Mouse (Mus musculus) forebrain, postnatal 0 days (tissue): ENCODE data around the gene Marveld1. TPM values are rescaled to one million over a fixed set of nuclear protein-coding genes. Genes with fewer than 3 reads are reported as not detected.
A peak's percentile ranks its signal among the peaks of the same experiment; 100 is the strongest.

Experiments used
- ATAC-seq: fragments of 200-750 bp; cut with Nextera tagmentation; 2 replicates; pipeline ENCODE4 v1.8.0; 2017; ENCODE audit warnings: mild to moderate bottlenecking, moderate library complexity
- DNase-seq: peaks from one replicate; pipeline ENCODE4 v3.0.0-alpha.2; 2015
- H3K27ac ChIP-seq: fragments of 300-500 bp; sonication (generic); 2 replicates; pipeline ENCODE4 v1.5.1; 2014; ENCODE audit warnings: low read depth, mild to moderate bottlenecking, antibody characterized with exemption, low read length, moderate library complexity, mixed read lengths
- H3K27me3 ChIP-seq: fragments of 300-500 bp; sonication (generic); 2 replicates; pipeline ENCODE4 v1.6.1; 2014; ENCODE audit warnings: mild to moderate bottlenecking, low read length, mixed read lengths; ENCODE audit not compliant: insufficient read depth
- H3K36me3 ChIP-seq: fragments of 300-500 bp; sonication (generic); 2 replicates; pipeline ENCODE4 v1.6.1; 2014; ENCODE audit warnings: mild to moderate bottlenecking, moderate library complexity; ENCODE audit not compliant: insufficient read depth
- H3K4me1 ChIP-seq: fragments of 300-500 bp; sonication (generic); 2 replicates; pipeline ENCODE4 v1.6.1; 2014; ENCODE audit warnings: antibody characterized with exemption; ENCODE audit not compliant: insufficient read depth
- H3K4me2 ChIP-seq: fragments of 300-500 bp; sonication (generic); 2 replicates; pipeline ENCODE4 v1.6.1; 2014; ENCODE audit warnings: low read depth, mild to moderate bottlenecking, moderate library complexity
- H3K4me3 ChIP-seq: fragments of 300-500 bp; sonication (generic); 2 replicates; pipeline ENCODE4 v1.5.1; 2014; ENCODE audit warnings: low read depth, low read length, mixed read lengths
- H3K9ac ChIP-seq: fragments of 300-500 bp; sonication (generic); 2 replicates; pipeline ENCODE4 v1.6.1; 2014; ENCODE audit warnings: mild to moderate bottlenecking
- H3K9me3 ChIP-seq: fragments of 300-500 bp; sonication (generic); 2 replicates; pipeline ENCODE4 v1.6.1; 2016; ENCODE audit warnings: low read length
- CTCF ChIP-seq: sonication (generic); IDR thresholded peaks from 2 replicates; pipeline ENCODE4 v1.5.1; 2016; ENCODE audit warnings: antibody characterized with exemption, control low read depth, low read depth
- WGBS: fragments of 180-500 bp; shearing (Covaris S2); extraction: QIAGEN DNeasy Blood & Tissue Kit; methylation state at CpG from one replicate; pipeline ENCODE4 v1.1.7; 2014; 5-methylcytosine and 5-hydroxymethylcytosine counted together
- polyA plus RNA-seq: library from polyadenylated mRNA; unstranded; fragments of >200 nt; fragmentation: Nextera tagmentation; extraction: Ambion mirVana; gene quantifications from 2 replicates; pipeline ENCODE4 v1.2.1, GENCODE M21; 2015
- total RNA-seq: library from RNA; depleted of rRNA; stranded (reverse); fragments of >200 nt; gene quantifications from 2 replicates; pipeline ENCODE4 v1.2.3, GENCODE M21; 2014

The Marveld1 gene
- total and polyA plus RNA-seq, 2 experiments from 2014 or later: 4.3 to 11.9 TPM

- no peak for TF ChIP-seq CTCF
- H3K4me2 ChIP-seq: no peak overlapping the region
- no peaks in the 10 kb centered on the region for H3K36me3 ChIP-seq
- WGBS: 80% methylated on average over 5 of the region's 5 CpGs
- DNase-seq: no peak
- no peaks in the 10 kb centered on the region for H3K4me1 ChIP-seq
- H3K9me3 ChIP-seq: no peaks in the 10 kb centered on the region
- ATAC-seq: no peak
- no peak overlapping the region for H3K9ac ChIP-seq
- no peak overlapping the region for H3K27ac ChIP-seq
- H3K27me3 ChIP-seq: no peaks in the 10 kb centered on the region
- H3K4me3 ChIP-seq: no peak overlapping the region
These were observed 7.3 kb upstream of the Marveld1 start for GRCm38 (mm10) chr19:42139724-42140517.

GRCm38 (mm10) chr19:42141998-42142397 lies 5.2 kb upstream of the Marveld1 start:
- Histone ChIP-seq H3K4me1 (no peaks in the 10 kb centered on the region), H3K9me3 (no peaks in the 10 kb centered on the region), H3K36me3 (no peaks in the 10 kb centered on the region), H3K4me2 (no peak overlapping the region), H3K9ac (no peak overlapping the region), H3K4me3 (no peak overlapping the region), H3K27me3 (no peaks in the 10 kb centered on the region), H3K27ac (no peak overlapping the region)
- DNase-seq (no peak), ATAC-seq (no peak)
- no peak for TF ChIP-seq CTCF
- WGBS: 78% methylated on average over 3 of the region's 3 CpGs

GRCm38 (mm10) chr19:42142757-42143156 lies 4.4 kb upstream of the Marveld1 start:
- Histone ChIP-seq H3K27ac (no peak overlapping the region), H3K4me3 (no peak overlapping the region), H3K4me2 (no peak overlapping the region), H3K36me3 (no peaks in the 10 kb centered on the region), H3K27me3 (no peaks in the 10 kb centered on the region), H3K4me1 (no peaks in the 10 kb centered on the region), H3K9ac (no peak overlapping the region), H3K9me3 (no peaks in the 10 kb centered on the region)
- WGBS: 67% methylated on average over 2 of the region's 2 CpGs
- TF ChIP-seq CTCF: no peak
- DNase-seq (no peak), ATAC-seq (no peak)

- Histone ChIP-seq H3K4me3 (no peak overlapping the region), H3K9me3 (no peaks in the 10 kb centered on the region), H3K36me3 (no peaks in the 10 kb centered on the region), H3K4me2 (no peak overlapping the region), H3K9ac (no peak overlapping the region), H3K27ac (no peak overlapping the region), H3K27me3 (no peaks in the 10 kb centered on the region), H3K4me1 (no peaks in the 10 kb centered on the region)
- DNase-seq (no peak), ATAC-seq (no peak)
- WGBS: 58% methylated on average over 6 of the region's 6 CpGs
- TF ChIP-seq CTCF: no peak
These were observed 3.1 kb upstream of the Marveld1 start for GRCm38 (mm10) chr19:42144067-42144466.

- no peak overlapping the region for H3K27ac ChIP-seq
- no peaks in the 10 kb centered on the region for H3K9me3 ChIP-seq
- H3K4me1 ChIP-seq: no peaks in the 10 kb centered on the region
- 26% methylated on average over 8 of the region's 8 CpGs for WGBS
- peak; percentile 80 for TF ChIP-seq CTCF
- DNase-seq (peak; percentile 92), ATAC-seq (peak; percentile 5; the same call in 1 of the 2 replicates)
- H3K27me3 ChIP-seq: no peaks in the 10 kb centered on the region
- H3K36me3 ChIP-seq: no peaks in the 10 kb centered on the region
- no peak overlapping the region for H3K4me2 ChIP-seq
- no peak overlapping the region for H3K9ac ChIP-seq
- H3K4me3 ChIP-seq: no peak overlapping the region
These were observed 2.5 kb upstream of the Marveld1 start for GRCm38 (mm10) chr19:42144541-42145167.

GRCm38 (mm10) chr19:42145210-42145609 lies 2.0 kb upstream of the Marveld1 start:
- no peaks in the 10 kb centered on the region for H3K9me3 ChIP-seq
- no peak for ATAC-seq
- no peak overlapping the region for H3K27ac ChIP-seq
- TF ChIP-seq CTCF: no peak
- no peak overlapping the region for H3K4me2 ChIP-seq
- WGBS: 62% methylated on average over 4 of the region's 4 CpGs
- H3K36me3 ChIP-seq: no peaks in the 10 kb centered on the region
- no peak overlapping the region for H3K4me3 ChIP-seq
- H3K27me3 ChIP-seq: no peaks in the 10 kb centered on the region
- no peak overlapping the region for H3K9ac ChIP-seq
- no peaks in the 10 kb centered on the region for H3K4me1 ChIP-seq
- DNase-seq: no peak

GRCm38 (mm10) chr19:42145731-42146130 lies 1.5 kb upstream of the Marveld1 start:
- no peak overlapping the region for H3K4me2 ChIP-seq
- DNase-seq: no peak
- H3K36me3 ChIP-seq: no peaks in the 10 kb centered on the region
- no peak overlapping the region for H3K27ac ChIP-seq
- H3K27me3 ChIP-seq: no peaks in the 10 kb centered on the region
- H3K4me1 ChIP-seq: no peaks in the 10 kb centered on the region
- H3K9me3 ChIP-seq: no peaks in the 10 kb centered on the region
- WGBS: 85% methylated on average over 2 of the region's 2 CpGs
- ATAC-seq: no peak
- TF ChIP-seq CTCF: no peak
- no peak overlapping the region for H3K9ac ChIP-seq
- no peak overlapping the region for H3K4me3 ChIP-seq
